Mouse (Mus musculus) liver, adult (tissue): ENCODE data around the gene Olfr251.

Experiments
- GATA4 ChIP-seq: IDR thresholded peaks from 2 replicates; pipeline ENCODE4 v1.6.1; 2014; ENCODE audit warnings: mild to moderate bottlenecking, low read length; ENCODE audit not compliant: insufficient replicate concordance

The Olfr251 gene

DNA sequence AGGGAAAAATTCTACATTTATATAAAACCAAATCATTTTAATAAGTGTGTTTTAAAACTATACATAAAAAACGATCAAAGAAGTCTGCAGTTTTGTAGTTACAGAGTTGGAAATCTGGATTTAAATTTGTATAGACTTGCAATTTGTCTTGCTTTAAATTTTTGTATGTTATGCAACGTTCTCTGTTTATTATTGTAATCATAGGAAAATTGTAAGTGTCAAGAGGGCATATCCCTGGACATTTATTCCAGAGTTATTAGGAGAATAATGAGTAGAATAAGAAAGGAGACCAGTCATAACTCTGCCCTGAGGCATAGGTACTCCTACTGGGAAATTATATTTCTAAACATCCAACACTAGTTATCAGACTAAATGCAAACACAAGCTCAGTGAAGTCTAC, at the start of gene Olfr251:
Olfr251 (plus strand) TSS at position 301 of the 400 bp plus-strand sequence.
- TF ChIP-seq GATA4 = no peak

DNA sequence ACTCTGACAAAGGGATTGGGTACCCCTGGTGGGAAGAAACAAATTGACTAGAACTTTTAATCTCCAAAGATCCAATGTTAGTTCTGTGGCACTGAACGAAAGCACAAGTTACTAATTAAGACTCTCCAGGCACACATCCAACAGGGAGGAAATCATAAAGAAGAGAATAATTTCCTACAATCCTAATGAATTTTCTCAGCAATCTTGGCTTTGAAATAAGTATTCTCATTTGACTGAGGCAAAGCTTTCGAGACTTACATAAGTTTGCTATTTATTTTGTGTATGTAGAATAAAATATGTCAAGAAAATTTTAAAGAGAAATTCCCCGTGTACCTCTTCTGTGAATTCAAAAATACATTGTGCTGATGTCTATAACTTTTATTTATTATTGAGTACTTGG, 48.1 kb upstream of the Olfr251 start, which contains the start of gene Olfr25:
Olfr25 (plus strand) TSS at position 301 of the 400 bp plus-strand sequence.
- no peak for TF ChIP-seq GATA4

DNA sequence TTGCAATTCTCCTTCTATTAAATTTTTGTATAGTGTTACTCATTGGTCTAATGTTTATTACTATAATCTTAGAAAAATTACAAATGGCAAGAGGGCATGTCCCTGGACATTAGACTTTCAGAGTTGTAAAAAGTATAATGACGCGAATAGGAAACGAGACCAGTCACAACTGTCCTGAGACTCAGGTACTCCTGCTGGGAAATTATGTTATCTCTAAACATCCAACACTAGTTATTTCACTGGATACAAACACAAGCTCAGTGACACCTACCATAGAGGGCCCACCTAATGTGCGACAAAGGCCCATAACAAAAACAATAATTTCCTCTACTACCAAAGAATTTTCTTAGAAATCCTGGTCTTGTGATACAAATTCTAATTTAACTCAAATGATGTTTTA, 28.8 kb upstream of the Olfr251 start, which contains the start of gene Olfr898:
Olfr898 (plus strand) TSS at position 301 of the 400 bp plus-strand sequence.
- TF ChIP-seq GATA4 = no peak

DNA sequence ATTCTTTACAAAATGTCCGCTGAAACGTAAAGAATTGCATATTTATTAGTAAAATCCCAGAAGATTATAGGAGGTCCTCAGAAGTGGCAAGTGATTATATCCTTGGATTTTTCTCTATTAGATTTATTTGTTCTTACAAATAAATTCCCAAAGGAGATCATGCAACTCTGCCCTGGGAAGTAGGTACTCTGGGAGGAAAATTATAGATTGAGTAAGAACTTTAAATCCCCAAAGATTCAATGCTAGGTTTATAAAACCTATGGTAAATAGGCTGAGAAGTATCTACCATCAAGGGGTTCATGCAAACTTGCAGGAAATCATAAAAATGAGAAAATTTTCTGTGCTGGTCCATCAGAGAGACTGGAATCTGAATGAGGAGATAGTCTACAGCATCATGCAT, 10.3 kb upstream of the Olfr251 start, which contains the start of gene Olfr250:
Olfr250 (plus strand) TSS at position 301 of the 400 bp plus-strand sequence.
- TF ChIP-seq GATA4 = no peak

DNA sequence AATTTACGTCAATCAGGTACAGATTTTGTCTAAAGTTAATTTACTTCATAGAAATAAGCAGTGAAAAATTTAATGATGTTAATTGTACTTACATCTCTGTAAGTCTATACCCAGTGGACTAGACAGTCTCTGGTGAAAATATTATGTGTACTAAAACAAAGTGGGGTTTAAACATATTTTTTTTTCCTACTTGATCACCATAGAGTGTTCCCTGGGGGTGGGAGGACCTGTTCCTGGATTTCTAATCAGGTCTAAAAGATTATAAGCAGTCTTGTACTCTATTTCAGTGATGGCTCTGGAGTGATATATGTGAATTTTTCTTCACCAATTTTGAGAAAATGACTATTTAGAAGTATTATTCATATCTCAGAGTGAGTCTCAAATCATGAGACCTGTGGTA, 24.5 kb downstream of the Olfr251 start, which contains the start of gene Olfr147:
Olfr147 (plus strand) TSS at position 301 of the 400 bp plus-strand sequence.
- no peak for TF ChIP-seq GATA4

DNA sequence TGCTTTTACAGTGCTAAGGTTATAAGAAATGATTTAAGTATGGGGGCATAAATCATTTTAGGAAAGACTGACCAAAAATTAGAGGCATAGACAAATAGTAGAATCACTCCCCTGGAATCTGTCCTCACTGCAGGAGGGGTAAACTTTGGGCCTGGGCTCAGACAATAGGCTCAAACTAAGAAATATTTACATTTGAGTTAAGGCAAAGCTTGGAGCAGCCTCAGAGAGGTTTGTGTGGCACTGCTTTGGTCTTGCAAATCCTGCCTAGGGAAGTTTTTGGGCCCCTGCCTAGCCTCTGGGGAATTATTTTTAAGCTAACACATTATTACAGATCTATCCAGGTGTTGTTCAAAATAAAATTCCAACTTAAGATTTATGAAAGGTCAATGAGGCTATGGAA, 46.9 kb downstream of the Olfr251 start:
- no peak for TF ChIP-seq GATA4

DNA sequence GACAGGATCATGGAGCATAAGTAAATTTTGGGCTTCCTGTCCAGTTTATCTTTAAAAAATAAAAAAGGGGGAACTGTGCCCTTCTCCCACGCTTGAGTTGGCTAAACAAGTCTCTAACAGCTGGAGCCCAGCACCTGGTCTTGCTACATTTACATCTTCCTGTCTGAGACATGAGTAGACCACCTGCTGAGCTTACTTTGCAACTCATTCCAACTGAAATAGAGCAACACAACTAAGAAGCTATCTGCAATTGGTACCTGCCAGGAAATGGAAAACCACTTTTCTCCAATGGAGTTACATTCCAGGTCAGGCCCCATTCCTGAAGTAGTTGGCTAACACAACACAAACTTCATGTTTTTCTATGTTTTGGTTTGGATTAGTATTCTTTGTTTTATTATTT, 50.1 kb downstream of the Olfr251 start:
- no peak for TF ChIP-seq GATA4

DNA sequence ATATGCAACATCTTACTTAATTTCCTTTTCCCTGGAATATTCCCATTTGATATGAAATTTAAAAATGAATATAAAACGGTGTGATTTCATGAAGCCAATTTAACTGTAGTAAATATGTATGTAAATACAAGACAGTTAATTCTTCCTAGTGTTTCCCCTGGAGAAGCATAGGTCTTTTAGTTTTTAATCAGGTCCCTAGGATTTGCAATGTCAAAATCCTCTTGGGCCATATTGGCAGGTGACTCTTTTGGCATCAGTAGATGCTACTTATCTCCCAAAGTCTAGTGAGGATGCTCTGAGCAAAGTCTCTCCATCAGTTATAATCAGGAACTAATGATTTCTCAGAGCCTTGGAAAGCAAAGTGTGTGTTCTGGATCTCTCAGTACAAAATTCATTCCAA, 52.3 kb downstream of the Olfr251 start, which contains the start of gene Olfr901:
Olfr901 (plus strand) TSS at position 301 of the 400 bp plus-strand sequence.
- TF ChIP-seq GATA4 = no peak
